Mouse (Mus musculus) limb, embryonic 15.5 days (tissue): ENCODE measurements around the gene Ndufb6. TPM values are rescaled to one million over a fixed set of nuclear protein-coding genes. Genes with fewer than 3 reads are reported as not detected.

ENCODE experiments used
- ATAC-seq: fragments of 200-750 bp; cut with Nextera tagmentation; 2 replicates; pipeline ENCODE4 v1.8.0; 2017; ENCODE audit warnings: low read depth, moderate TSS enrichment; ENCODE audit not compliant: insufficient number of reproducible peaks, low FRiP score, low TSS enrichment
- H3K27ac ChIP-seq: fragments of 300-500 bp; sonication (generic); 2 replicates; pipeline ENCODE4 v1.5.1; 2015; ENCODE audit warnings: moderate library complexity, mild to moderate bottlenecking, inconsistent platforms
- H3K27me3 ChIP-seq: fragments of 300-500 bp; sonication (generic); 2 replicates; pipeline ENCODE4 v1.6.1; 2015; ENCODE audit warnings: inconsistent platforms
- H3K36me3 ChIP-seq: fragments of 300-500 bp; sonication (generic); 2 replicates; pipeline ENCODE4 v1.6.1; 2015; ENCODE audit warnings: inconsistent platforms
- H3K4me1 ChIP-seq: fragments of 300-500 bp; sonication (generic); 2 replicates; pipeline ENCODE4 v1.6.1; 2015; ENCODE audit warnings: inconsistent platforms
- H3K4me2 ChIP-seq: fragments of 300-500 bp; sonication (generic); 2 replicates; pipeline ENCODE4 v1.6.1; 2015; ENCODE audit warnings: mild to moderate bottlenecking, inconsistent platforms
- H3K4me3 ChIP-seq: fragments of 300-500 bp; sonication (generic); 2 replicates; pipeline ENCODE4 v1.5.1; 2015; ENCODE audit warnings: mild to moderate bottlenecking, inconsistent platforms
- H3K9ac ChIP-seq: fragments of 300-500 bp; sonication (generic); 2 replicates; pipeline ENCODE4 v1.6.1; 2015; ENCODE audit warnings: inconsistent platforms
- H3K9me3 ChIP-seq: fragments of 300-500 bp; sonication (generic); 2 replicates; pipeline ENCODE4 v1.6.1; 2016; ENCODE audit warnings: inconsistent platforms
- WGBS: fragments of 180-500 bp; shearing (Covaris S2); methylation state at CpG from one replicate; pipeline ENCODE4 v1.1.7; 2015; 5-methylcytosine and 5-hydroxymethylcytosine counted together
- polyA plus RNA-seq: library from polyadenylated mRNA; unstranded; fragments of >200 nt; fragmentation: Nextera tagmentation; extraction: Ambion mirVana; gene quantifications from 2 replicates; pipeline ENCODE4 v1.2.1, GENCODE M21; 2015

Gene Ndufb6
- polyA plus RNA-seq, 1 experiment from 2014 or later = 280 TPM

DNA sequence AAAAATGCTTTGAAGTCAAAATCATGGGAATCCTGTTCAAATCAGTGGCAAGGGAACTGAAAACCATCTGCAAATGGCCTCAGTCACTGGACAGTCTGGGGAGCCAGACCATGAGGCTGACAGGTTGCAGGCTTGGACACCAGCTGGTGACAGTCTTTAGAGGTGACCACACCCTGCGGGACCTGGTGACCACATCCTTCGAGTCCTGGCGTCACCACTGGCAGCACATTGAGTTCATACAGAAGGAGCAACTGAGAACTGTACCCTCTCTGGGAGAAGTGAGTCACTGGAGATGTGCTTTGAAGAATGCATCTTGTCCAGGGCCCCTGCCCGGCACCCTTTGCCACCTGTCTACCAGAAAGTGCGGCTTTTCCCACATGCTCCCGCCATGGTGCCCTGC lies 49.5 kb downstream of the Ndufb6 start:
- WGBS = 92% methylated on average over 6 of the region's 6 CpGs
- no peak overlapping the region for H3K9ac ChIP-seq
- H3K36me3 ChIP-seq = peaks cover 10% of the 10 kb centered on the region; the same call in 1 of the 2 replicates
- no peak overlapping the region for H3K4me3 ChIP-seq
- no peak overlapping the region for H3K4me2 ChIP-seq
- no peak for ATAC-seq
- no peaks in the 10 kb centered on the region for H3K4me1 ChIP-seq
- H3K27ac ChIP-seq = no peak overlapping the region
- H3K27me3 ChIP-seq = no peaks in the 10 kb centered on the region
- no peaks in the 10 kb centered on the region for H3K9me3 ChIP-seq

DNA sequence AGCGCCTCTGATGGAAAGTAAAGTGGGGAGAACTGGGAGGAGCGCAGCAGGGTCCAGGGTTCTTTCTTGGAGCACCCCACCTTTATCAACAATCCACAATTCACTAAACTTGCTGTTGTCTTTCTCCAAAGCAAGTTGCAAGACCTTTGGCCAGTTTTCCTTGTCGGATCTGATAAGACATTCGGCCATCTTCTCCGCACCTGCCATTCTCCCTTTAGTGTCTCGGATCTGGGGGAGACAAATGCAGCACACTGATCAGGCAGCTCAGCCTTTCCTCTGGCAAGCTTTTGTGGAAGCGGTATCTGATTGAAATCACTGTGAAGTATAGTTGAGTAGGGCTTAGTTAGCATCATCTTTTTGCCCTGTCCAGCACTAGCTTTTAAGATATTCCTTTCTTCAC lies 51.3 kb downstream of the Ndufb6 start:
- Histone ChIP-seq H3K4me2 (no peak overlapping the region), H3K4me3 (no peak overlapping the region), H3K9ac (no peak overlapping the region), H3K4me1 (no peaks in the 10 kb centered on the region), H3K36me3 (peaks cover 14% of the 10 kb centered on the region; the same call in 1 of the 2 replicates), H3K27me3 (no peaks in the 10 kb centered on the region), H3K27ac (no peak overlapping the region), H3K9me3 (no peaks in the 10 kb centered on the region)
- ATAC-seq = no peak
- 92% methylated on average over 7 of the region's 7 CpGs for WGBS

- H3K4me1 ChIP-seq = no peaks in the 10 kb centered on the region
- no peak overlapping the region for H3K4me3 ChIP-seq
- no peak for ATAC-seq
- H3K27ac ChIP-seq = no peak overlapping the region
- no peak overlapping the region for H3K9ac ChIP-seq
- peaks cover 17% of the 10 kb centered on the region; the same call in 1 of the 2 replicates for H3K36me3 ChIP-seq
- WGBS = 86% methylated on average over 11 of the region's 11 CpGs
- H3K4me2 ChIP-seq = no peak overlapping the region
- no peaks in the 10 kb centered on the region for H3K27me3 ChIP-seq
- no peaks in the 10 kb centered on the region for H3K9me3 ChIP-seq
Measured at GRCm38 (mm10) chr4:40227131-40227530, 52.1 kb downstream of the Ndufb6 start.

- no peak for ATAC-seq
- WGBS = 73% methylated on average over 5 of the region's 5 CpGs
Measured at GRCm38 (mm10) chr4:40226095-40226494, 53.1 kb downstream of the Ndufb6 start.

GRCm38 (mm10) chr4:40221876-40222585 lies 57.2 kb downstream of the Ndufb6 start:
- H3K27me3 ChIP-seq = 0 out of 2 replicates have a peak, but pooled peaks cover 5% of the 10 kb centered on the region
- no peak overlapping the region for H3K9ac ChIP-seq
- H3K4me2 ChIP-seq = no peak overlapping the region
- H3K4me1 ChIP-seq = no peaks in the 10 kb centered on the region
- no peak overlapping the region for H3K4me3 ChIP-seq
- no peaks in the 10 kb centered on the region for H3K9me3 ChIP-seq
- peaks cover 12% of the 10 kb centered on the region; the same call in 1 of the 2 replicates for H3K36me3 ChIP-seq
- H3K27ac ChIP-seq = no peak overlapping the region
- no peak for ATAC-seq
- WGBS = 54% methylated on average over 21 of the region's 21 CpGs

More at GRCm38 (mm10) chr4:40226095-40226494, 53.1 kb downstream of the Ndufb6 start:
- Histone ChIP-seq H3K4me3 (no peak overlapping the region), H3K36me3 (peaks cover 17% of the 10 kb centered on the region; the same call in 1 of the 2 replicates), H3K27me3 (no peaks in the 10 kb centered on the region), H3K4me1 (no peaks in the 10 kb centered on the region), H3K27ac (no peak overlapping the region), H3K4me2 (no peak overlapping the region), H3K9me3 (no peaks in the 10 kb centered on the region), H3K9ac (no peak overlapping the region)

GRCm38 (mm10) chr4:40221004-40221760 lies 58.0 kb downstream of the Ndufb6 start:
- Histone ChIP-seq H3K36me3 (peaks cover 10% of the 10 kb centered on the region; the same call in 1 of the 2 replicates), H3K4me2 (no peak overlapping the region), H3K4me3 (no peak overlapping the region), H3K9ac (no peak overlapping the region), H3K4me1 (no peaks in the 10 kb centered on the region), H3K27me3 (0 out of 2 replicates have a peak, but pooled peaks cover 5% of the 10 kb centered on the region), H3K9me3 (no peaks in the 10 kb centered on the region), H3K27ac (no peak overlapping the region)
- 29% methylated on average over 14 of the region's 14 CpGs for WGBS
- no peak for ATAC-seq

Other genes with a start within 250 kb of the Ndufb6 start
- gene Aco1, start 136.3 kb downstream of the Ndufb6 start, polyA plus RNA-seq = 40.8 and 43.5 TPM in 2 replicates
- gene Ddx58, start 39.6 kb downstream of the Ndufb6 start, polyA plus RNA-seq = 10.7 TPM in 2 replicates
- 30.7 and 37.1 TPM in 2 replicates for gene Smim27, start 9.8 kb downstream of the Ndufb6 start, polyA plus RNA-seq
- gene Topors, start 9.6 kb downstream of the Ndufb6 start, polyA plus RNA-seq = 42.2 and 44.0 TPM in 2 replicates
- 0.31 and 0.52 TPM in 2 replicates for gene Tmem215, start 192.8 kb upstream of the Ndufb6 start, polyA plus RNA-seq